Comparison of ENCODE assay signal across 9 mouse cellular contexts in the genomic region with DNA sequence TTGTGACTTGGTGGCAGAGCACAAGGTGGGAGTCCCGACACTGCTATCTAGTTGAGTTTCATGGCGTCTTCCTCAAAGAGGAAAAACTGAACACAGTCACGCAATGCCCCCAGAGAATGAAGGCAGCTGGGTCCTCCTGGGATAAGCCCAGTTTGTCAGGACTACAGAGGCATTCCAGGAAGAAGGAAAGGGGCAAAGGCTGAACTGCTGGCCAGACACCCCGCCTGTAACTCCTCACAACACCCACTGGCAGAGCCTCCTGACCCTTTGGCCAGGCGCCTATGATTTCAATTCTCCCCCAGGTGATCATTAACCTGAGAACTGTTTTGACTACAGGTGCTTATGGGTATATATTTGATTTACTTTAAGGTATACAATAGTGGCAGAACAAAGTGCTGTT. TPM values are rescaled to one million over a fixed set of nuclear protein-coding genes. Genes with fewer than 3 reads are reported as not detected.
DNase-seq lines count a peak whose midpoint lies in the region; ATAC-seq lines count a peak whose summit lies in the region.
"Had no signal": no experiment of that assay in that cellular context is flagged by ENCODE, and none has a peak within 500 bp of the region (broad histone marks: within the 10 kb centered on the region; RNA-seq: fewer than 3 reads in every experiment).

No protein-coding gene starts in this region.

- no peaks in the 10 kb centered on the region for H3K36me3 ChIP-seq in heart, embryonic 16.5 days (ENCODE audit: control insufficient read depth, insufficient read depth)
- H3K36me3 ChIP-seq in heart, embryonic 10.5 days = no peaks in the 10 kb centered on the region
- no peaks in the 10 kb centered on the region for H3K36me3 ChIP-seq in intestine, embryonic 16.5 days (ENCODE audit: control insufficient read depth, insufficient read depth, low read length)
- H3K36me3 ChIP-seq in liver, embryonic 15.5 days (replicated peaks) = no peaks in the 10 kb centered on the region
- H3K36me3 ChIP-seq: heart, embryonic 13.5 days had no signal

- no peak for ATAC-seq in heart, embryonic 16.5 days (replicated peaks; ENCODE audit: extremely low read depth, insufficient read depth, low FRiP score)
- ATAC-seq in intestine, embryonic 16.5 days = peak; percentile 8; the same call in 1 of the 2 replicates
- no peak for ATAC-seq in liver, embryonic 15.5 days (ENCODE audit: insufficient read depth)
- no peak for ATAC-seq in granulocyte monocyte progenitor cell, adult 5-6 weeks (replicated peaks; ENCODE audit: poor library complexity, severe bottlenecking)

- no peak for DNase-seq in heart, embryonic 10.5 days (ENCODE audit: low spot score)
- DNase-seq in layer of hippocampus, adult 9-11 months = no peak
- no peak for DNase-seq in spleen, postnatal 14 days (ENCODE audit: low spot score in 2 of 2)

- H3K4me1 ChIP-seq in heart, embryonic 16.5 days (ENCODE audit: control insufficient read depth, insufficient read depth, low read length) = peaks cover 64% of the 10 kb centered on the region
- H3K4me1 ChIP-seq in heart, embryonic 10.5 days = peaks cover 69% of the 10 kb centered on the region
- H3K4me1 ChIP-seq in brown adipose tissue, adult 24 weeks (ENCODE audit: control insufficient read depth, insufficient read depth, insufficient read length, low read length) = peaks cover 34% of the 10 kb centered on the region
- peaks cover 66% of the 10 kb centered on the region for H3K4me1 ChIP-seq in intestine, embryonic 16.5 days (ENCODE audit: control insufficient read depth, insufficient read depth, low read length)
- H3K4me1 ChIP-seq in liver, embryonic 15.5 days (replicated peaks) = peaks cover 89% of the 10 kb centered on the region

- 0 out of 2 replicates have a peak overlapping the region, but pooled peaks have one; percentile 8 for H3K9ac ChIP-seq in heart, embryonic 16.5 days (ENCODE audit: low read length)
- no peak overlapping the region; the same call in 1 of the 2 replicates for H3K9ac ChIP-seq in intestine, embryonic 16.5 days (ENCODE audit: low read depth, low read length)
- no peak overlapping the region for H3K9ac ChIP-seq in liver, embryonic 15.5 days
- H3K9ac ChIP-seq: heart, embryonic 13.5 days had no signal

- no peaks in the 10 kb centered on the region for H3K9me3 ChIP-seq in heart, embryonic 16.5 days (replicated peaks; ENCODE audit: control insufficient read depth, low read length)
- H3K9me3 ChIP-seq in heart, embryonic 10.5 days = no peaks in the 10 kb centered on the region
- H3K9me3 ChIP-seq in intestine, embryonic 16.5 days (ENCODE audit: control insufficient read depth, low read length) = no peaks in the 10 kb centered on the region
- H3K9me3 ChIP-seq in liver, embryonic 15.5 days (replicated peaks) = no peaks in the 10 kb centered on the region
- H3K9me3 ChIP-seq: heart, embryonic 13.5 days had no signal

- no peaks in the 10 kb centered on the region for H3K27me3 ChIP-seq in heart, embryonic 16.5 days (ENCODE audit: control insufficient read depth, insufficient read depth, low read length)
- no peaks in the 10 kb centered on the region for H3K27me3 ChIP-seq in heart, embryonic 10.5 days (ENCODE audit: insufficient read depth, poor library complexity, severe bottlenecking)
- H3K27me3 ChIP-seq in intestine, embryonic 16.5 days (replicated peaks; ENCODE audit: control insufficient read depth, insufficient read depth, low read length) = no peaks in the 10 kb centered on the region
- H3K27me3 ChIP-seq in liver, embryonic 15.5 days = no peaks in the 10 kb centered on the region
- H3K27me3 ChIP-seq: heart, embryonic 13.5 days had no signal

- WGBS in heart, embryonic 16.5 days = 70% methylated on average over 5 of the region's 5 CpGs
- 59% methylated on average over 5 of the region's 5 CpGs for WGBS in heart, embryonic 10.5 days
- WGBS in intestine, embryonic 16.5 days = 49% methylated on average over 5 of the region's 5 CpGs
- WGBS in liver, embryonic 15.5 days (ENCODE audit: insufficient replicate concordance) = 70% methylated on average over 5 of the region's 5 CpGs

- H3K4me3 ChIP-seq in heart, embryonic 16.5 days (ENCODE audit: low read length) = no peak overlapping the region
- no peak overlapping the region for H3K4me3 ChIP-seq in heart, embryonic 10.5 days
- H3K4me3 ChIP-seq in brown adipose tissue, adult 24 weeks (ENCODE audit: insufficient read depth, low read depth, low read length) = 0 out of 2 replicates have a peak overlapping the region, but pooled peaks have one; percentile 8
- H3K4me3 ChIP-seq in intestine, embryonic 16.5 days (ENCODE audit: low read length) = peak overlapping the region; percentile 22
- no peak overlapping the region for H3K4me3 ChIP-seq in liver, embryonic 15.5 days (replicated peaks)
- H3K4me3 ChIP-seq: heart, embryonic 13.5 days had no signal

- H3K4me2 ChIP-seq in heart, embryonic 16.5 days (ENCODE audit: low read depth, low read length) = peak overlapping the region; percentile 22
- H3K4me2 ChIP-seq in intestine, embryonic 16.5 days (ENCODE audit: low read depth, low read length) = peak overlapping the region; percentile 49
- peak overlapping the region; percentile 50 for H3K4me2 ChIP-seq in liver, embryonic 15.5 days

- H3K27ac ChIP-seq in heart, embryonic 16.5 days (ENCODE audit: low read length) = no peak overlapping the region
- no peak overlapping the region for H3K27ac ChIP-seq in heart, embryonic 10.5 days
- H3K27ac ChIP-seq in brown adipose tissue, adult 24 weeks (replicated peaks; ENCODE audit: low read depth, low read length) = no peak overlapping the region
- H3K27ac ChIP-seq in intestine, embryonic 16.5 days (ENCODE audit: low read length) = peak overlapping the region; percentile 74
- peak overlapping the region; percentile 68 for H3K27ac ChIP-seq in liver, embryonic 15.5 days (replicated peaks)
- H3K27ac ChIP-seq: heart, embryonic 13.5 days had no signal

RNA-seq across cellular contexts. Expression of a gene that starts 3.9 kb away (rescaled TPM):
- polyA plus RNA-seq in heart, embryonic 16.5 days (2015; fragmentation: Nextera tagmentation; extraction: Ambion mirVana) = 23.1 and 24.9 TPM in 2 replicates
- 13.6 and 14.4 TPM in 2 replicates for polyA plus RNA-seq in heart, embryonic 10.5 days (2016; fragmentation: Nextera tagmentation; extraction: Ambion mirVana)
- 52.1 and 81.4 TPM in 2 replicates for polyA plus RNA-seq in brown adipose tissue, adult 24 weeks (2012; ENCODE audit: insufficient read depth, insufficient read length, missing spikeins)
- polyA plus RNA-seq in intestine, embryonic 16.5 days (2015; fragmentation: Nextera tagmentation; extraction: Ambion mirVana) = 20.9 and 24.8 TPM in 2 replicates
- polyA plus RNA-seq in liver, embryonic 15.5 days (2015; fragmentation: Nextera tagmentation; extraction: Ambion mirVana) = 20.3 and 22.6 TPM in 2 replicates
- total RNA-seq in granulocyte monocyte progenitor cell, adult 5-6 weeks (2014; fragmentation: Nextera tagmentation) = 62.1 and 70.9 TPM in 2 replicates
- 84.2 and 102 TPM in 2 replicates for total RNA-seq in granulocyte monocyte progenitor cell, adult 5-6 weeks (2017)

Comparison
In these comparisons a context has a peak if more than half of its experiments do, and no peak if none do; other contexts are left out.
1. H3K27ac ChIP-seq: peak in intestine, embryonic 16.5 days (single experiment) and liver, embryonic 15.5 days (single experiment); none in heart, embryonic 16.5 days (single experiment), heart, embryonic 10.5 days (single experiment) and brown adipose tissue, adult 24 weeks (single experiment).
2. H3K4me3 ChIP-seq: peak in brown adipose tissue, adult 24 weeks (single experiment) and intestine, embryonic 16.5 days (single experiment); none in heart, embryonic 16.5 days (single experiment), heart, embryonic 10.5 days (single experiment) and liver, embryonic 15.5 days (single experiment).
3. Peak in every context shown above with its lines, with median percentiles within 50 percentile points of each other: H3K4me2 ChIP-seq.